Mouse (Mus musculus) c-Kit-positive CD71-negative TER-119-negative erythroid progenitor cells, embryonic 14.5 days (primary cell): ENCODE data around the gene Rxfp4.

Experiments
- DNase-seq: peaks from one replicate; pipeline ENCODE4 v3.0.0-alpha.2; 2013; ENCODE audit warnings: low read depth

Rxfp4 gene

DNA sequence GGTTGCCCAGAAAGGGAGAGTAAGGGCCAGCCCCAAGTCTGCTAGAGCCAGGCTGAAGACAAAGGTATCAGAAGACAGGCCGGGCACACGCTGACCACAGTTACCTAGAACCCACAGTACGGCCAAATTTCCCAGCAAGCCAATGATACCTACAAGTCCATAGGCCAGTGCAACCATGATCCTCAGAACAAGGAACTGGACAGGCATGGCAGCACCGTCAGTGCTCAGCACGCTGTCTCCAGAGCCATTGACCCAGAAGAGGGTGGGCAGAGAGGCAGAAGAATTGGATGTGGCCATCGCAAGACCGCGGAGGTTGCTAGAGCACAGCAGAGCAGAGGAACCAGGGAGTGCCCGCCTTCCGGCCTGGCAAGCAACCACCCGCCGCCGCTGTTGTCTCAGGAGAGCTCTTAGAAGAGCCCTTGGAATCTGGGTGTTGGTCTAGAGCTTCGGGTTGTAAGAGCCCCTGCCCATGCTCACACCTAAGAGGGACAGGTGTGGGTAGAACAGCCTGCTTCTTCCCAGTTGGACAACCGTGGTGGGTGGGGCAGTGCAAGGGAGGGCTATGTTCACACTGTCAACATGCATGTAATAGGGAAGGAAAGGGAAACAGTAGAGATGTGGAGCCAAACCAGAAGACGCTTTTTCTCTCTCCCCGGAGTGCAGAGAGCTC lies at the start of gene Rxfp4:
TSS of gene Rxfp4 (minus strand) at position 297 of the 670 bp plus-strand sequence.
- no peak for DNase-seq

GRCm38 (mm10) chr3:88701222-88701621 lies 48.3 kb upstream of the Rxfp4 start:
- no peak for DNase-seq

- DNase-seq, result no peak
These were observed 47.3 kb upstream of the Rxfp4 start for GRCm38 (mm10) chr3:88700247-88700646.

DNA sequence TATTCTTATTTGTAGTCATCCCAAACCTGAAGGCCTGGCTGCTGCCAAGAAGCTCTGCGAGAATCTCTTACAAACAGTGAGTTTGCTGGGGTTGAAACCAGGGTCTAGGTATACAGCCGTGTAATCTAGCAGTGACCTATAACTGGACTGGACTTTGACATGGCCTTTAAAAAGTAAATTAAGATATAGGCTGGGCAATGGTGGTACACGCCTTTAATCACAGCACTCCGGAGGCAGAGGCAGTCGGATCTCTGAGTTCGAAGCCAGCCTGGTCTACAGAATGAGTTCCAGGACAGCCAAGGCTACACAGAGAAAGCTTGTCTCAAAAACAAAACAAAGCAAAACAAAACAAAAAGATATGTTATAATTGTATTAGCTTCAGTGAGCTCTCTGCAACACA lies 45.9 kb upstream of the Rxfp4 start:
- DNase-seq, result no peak

- no peak for DNase-seq
These were observed 45.1 kb upstream of the Rxfp4 start for GRCm38 (mm10) chr3:88698051-88698450.

DNA sequence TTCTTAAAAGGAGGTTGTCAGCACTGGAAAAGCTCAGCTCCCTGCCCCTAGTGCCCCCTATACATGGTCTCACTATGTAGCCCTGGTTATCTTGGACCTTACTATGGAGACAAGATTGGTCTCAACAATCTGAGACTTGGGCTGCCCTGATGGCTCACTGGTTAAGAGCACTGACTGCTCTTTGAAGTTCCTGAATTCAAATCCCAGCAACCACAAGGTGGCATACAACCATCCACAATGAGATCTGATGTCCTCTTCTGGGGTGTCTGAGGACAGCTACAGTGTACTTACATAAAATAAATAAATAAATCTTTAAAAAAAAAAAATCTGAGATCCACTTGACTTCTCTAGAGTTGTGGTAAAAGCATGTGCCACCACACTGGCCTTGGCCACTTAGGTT lies 42.6 kb upstream of the Rxfp4 start:
- DNase-seq, result no peak

GRCm38 (mm10) chr3:88689079-88689478 lies 36.1 kb upstream of the Rxfp4 start:
- no peak for DNase-seq

DNA sequence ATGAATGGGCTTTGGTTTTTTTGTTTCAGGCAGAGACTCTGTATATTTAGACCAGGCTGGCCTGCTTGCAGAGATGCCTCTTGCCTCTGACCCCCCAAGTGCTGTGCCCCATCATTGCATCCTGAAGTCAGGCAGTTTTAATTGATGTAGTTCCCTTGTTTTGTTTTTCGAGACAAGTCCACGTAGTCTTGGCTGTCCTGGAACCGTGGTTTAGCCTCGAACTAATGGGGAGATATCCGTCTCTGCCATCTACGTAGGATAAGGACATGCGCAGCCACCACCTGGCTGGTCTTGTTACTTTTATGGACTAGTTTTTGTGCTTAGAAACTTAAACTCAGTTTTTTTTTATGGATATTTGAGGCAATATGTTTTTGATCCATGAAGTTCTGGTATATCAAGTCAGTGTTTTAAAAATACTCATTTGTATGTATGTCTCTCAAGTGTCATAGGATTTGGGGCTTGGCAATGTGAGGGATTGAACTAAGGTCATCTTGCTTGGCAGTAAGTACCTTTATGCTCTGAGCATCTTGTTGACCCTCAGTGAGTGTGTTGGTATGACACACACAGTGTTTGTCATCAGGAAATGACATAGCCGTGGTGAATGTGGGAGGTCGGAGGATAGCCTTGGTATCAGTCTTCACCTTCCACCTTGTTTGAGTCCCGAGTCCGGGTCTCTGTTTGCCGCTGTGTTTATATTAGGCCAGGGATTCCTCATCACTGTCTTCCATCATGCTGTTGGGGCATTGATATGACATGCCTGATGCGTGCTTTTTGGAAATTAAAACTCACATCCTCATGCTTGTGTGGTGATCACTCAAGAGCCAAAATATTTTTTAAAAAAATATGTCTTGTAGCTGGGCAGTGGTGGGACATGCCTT lies 34.0 kb upstream of the Rxfp4 start:
- no peak for DNase-seq

DNA sequence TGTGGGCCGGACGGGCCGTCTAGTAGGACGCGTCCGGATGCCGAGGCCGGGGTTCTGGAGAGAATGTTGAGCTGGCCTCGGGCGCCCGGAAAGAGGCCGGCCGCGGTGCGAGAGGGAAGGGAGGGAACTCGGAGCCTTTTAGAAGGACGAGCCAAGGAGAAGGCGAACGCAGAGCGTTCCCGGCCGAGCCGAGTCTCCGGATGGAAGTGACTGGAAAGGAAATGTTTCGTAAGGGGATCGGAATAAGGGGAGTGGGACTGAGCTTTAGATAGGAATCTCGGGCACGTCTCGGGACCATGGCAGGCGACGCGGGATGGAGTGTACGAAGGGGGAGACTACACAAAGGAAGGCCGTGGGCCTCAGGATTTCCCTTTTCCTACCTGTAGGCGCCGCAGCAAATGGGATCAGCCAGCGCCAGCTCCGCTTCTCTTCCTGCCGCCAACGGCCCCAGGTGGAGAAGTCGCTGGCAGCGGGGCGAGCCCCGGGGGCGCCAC lies 33.1 kb upstream of the Rxfp4 start:
- DNase-seq, result no peak

DNA sequence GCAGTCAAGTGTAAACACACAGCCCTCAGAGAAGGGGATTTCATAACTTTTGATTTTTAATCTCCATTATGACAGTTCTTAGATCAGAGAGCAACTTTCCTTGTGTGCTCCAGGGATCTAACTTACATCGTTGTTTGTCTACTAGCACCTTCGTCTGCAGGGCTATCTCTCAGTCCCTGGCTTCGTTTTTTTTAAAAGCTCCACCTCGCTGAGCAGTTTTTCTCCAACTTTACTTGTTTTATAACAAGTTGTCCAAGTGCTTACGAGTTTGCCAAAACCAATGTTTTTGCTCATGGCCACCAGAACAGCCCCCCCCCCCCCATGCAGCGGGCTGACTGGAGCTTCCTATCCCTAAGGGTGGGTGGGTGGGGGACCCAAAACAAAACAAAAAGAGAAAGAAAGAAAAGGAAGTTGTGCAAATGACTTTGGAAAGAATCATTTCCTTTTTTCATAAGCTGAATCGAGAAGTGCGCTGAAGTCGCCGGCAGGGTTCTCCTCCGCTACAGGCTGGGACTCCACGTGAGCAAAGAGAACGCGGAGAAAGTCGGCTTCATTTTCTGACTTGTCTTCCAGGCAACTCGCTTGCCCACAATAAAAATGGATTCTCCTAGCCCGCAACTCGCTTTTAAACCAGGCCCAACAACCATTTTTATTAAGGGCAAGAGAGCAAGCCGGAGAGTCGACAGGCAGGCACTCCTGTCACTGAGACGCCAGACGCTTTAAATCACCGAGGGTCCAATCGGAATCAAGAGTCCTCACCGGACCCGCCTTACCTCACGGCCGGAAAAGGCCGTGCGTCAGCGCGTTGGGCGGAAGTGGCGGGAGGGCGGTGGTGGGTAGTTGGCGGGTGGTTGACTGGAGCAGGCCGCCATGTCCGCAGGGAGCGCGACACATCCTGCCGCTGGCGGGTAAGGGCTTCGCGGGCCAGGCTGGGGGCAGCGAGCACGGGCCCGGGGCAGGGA lies 32.3 kb upstream of the Rxfp4 start, which contains the start of gene Khdc4:
TSS of gene Khdc4 (plus strand) at position 824 of the 962 bp plus-strand sequence.
- DNase-seq, result peak; percentile 95

GRCm38 (mm10) chr3:88684236-88684979 lies 31.5 kb upstream of the Rxfp4 start:
- DNase-seq, result no peak

DNA sequence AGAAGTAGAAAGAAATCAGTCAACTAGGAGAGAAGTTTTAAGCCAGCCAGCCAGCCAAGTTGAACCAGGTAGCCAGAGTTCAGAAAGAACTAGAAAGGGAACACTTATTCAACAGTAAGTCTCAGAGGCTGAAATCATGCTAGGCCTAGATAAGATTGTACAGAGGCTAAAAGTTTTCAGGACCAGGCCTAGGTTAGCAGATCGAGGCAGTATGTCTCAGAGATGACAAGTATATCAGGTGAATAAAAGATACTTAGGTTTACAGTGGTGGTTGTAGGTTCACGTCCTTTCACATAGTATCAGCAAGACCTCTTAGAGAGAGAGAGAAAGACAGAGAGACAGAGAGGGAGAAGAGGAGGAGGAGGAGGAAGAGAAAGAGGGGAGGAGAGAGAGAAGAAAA lies 30.9 kb upstream of the Rxfp4 start:
- no peak for DNase-seq

DNA sequence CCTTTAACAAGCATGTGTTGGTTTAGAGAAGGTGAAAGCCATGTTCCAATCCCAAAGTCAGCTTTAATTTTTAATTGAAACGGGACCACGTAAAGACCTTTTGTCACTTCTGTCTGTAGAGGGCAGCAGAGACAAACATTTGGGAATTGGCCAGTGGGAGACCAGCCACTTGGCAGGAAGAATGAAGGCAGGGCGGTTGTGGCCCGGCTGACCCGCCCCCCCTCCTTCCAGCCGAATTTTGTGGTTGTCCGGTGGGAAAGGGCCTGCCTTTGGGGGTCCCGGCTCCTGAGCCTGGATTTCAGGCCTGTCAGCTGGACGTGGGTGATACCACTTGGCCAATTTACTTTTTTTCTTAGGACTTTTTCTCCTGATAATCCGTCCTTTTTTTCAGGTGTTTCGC lies 24.5 kb upstream of the Rxfp4 start:
- DNase-seq, result peak; percentile 86

DNA sequence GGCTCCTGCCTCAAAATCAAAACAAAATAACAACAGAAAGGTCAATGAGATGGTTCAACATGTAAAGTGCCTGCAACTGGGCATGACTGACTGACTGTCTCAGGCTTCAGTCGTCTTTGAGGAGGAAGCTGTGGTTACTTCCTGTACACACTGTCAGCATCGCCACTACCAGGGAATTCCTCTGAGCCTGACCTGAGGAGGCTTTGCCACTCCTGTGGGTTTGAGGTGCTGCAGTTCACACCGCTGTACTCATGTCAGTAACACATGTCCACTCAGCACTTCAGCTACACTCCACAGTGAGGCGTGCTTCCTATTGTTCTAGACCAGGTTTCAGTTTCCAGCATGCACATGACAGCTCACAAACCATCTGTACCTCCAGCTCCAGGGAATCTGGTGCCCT lies 11.2 kb upstream of the Rxfp4 start:
- no peak for DNase-seq

GRCm38 (mm10) chr3:88659798-88660197 lies 6.9 kb upstream of the Rxfp4 start:
- no peak for DNase-seq

GRCm38 (mm10) chr3:88658441-88659127 lies 5.6 kb upstream of the Rxfp4 start:
- DNase-seq, result no peak

DNA sequence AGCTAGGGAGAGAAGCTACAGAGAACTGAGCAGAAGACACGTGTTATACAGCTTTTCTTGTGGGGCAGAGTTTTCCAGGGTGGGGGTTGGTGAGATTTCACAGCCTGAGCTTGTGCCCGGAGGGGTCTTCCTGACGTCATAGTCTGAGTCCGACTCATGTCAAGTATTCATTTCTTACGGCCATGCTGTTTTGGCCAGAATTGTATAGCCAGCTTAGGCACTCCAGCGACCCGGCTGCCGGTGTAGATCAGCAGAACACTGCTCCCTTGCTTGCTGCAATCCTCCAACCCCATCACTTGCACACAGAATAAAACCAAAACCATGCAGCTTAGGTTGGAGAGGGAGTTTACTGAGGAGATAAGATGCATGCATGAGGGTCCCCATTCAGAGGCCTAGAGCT lies 2.7 kb upstream of the Rxfp4 start:
- no peak for DNase-seq

GRCm38 (mm10) chr3:88654621-88655020 lies 1.7 kb upstream of the Rxfp4 start:
- DNase-seq, result no peak

GRCm38 (mm10) chr3:88653516-88654370 lies 801 bp upstream of the Rxfp4 start:
- no peak for DNase-seq
